Mouse (Mus musculus): ENCODE results near the gene Gm2a.
"Not testable (repeated sequence)": the region's sequence is repeated elsewhere in the genome, so short reads cannot be mapped to it uniquely, and the experiment has no call there.

The Gm2a gene

DNA sequence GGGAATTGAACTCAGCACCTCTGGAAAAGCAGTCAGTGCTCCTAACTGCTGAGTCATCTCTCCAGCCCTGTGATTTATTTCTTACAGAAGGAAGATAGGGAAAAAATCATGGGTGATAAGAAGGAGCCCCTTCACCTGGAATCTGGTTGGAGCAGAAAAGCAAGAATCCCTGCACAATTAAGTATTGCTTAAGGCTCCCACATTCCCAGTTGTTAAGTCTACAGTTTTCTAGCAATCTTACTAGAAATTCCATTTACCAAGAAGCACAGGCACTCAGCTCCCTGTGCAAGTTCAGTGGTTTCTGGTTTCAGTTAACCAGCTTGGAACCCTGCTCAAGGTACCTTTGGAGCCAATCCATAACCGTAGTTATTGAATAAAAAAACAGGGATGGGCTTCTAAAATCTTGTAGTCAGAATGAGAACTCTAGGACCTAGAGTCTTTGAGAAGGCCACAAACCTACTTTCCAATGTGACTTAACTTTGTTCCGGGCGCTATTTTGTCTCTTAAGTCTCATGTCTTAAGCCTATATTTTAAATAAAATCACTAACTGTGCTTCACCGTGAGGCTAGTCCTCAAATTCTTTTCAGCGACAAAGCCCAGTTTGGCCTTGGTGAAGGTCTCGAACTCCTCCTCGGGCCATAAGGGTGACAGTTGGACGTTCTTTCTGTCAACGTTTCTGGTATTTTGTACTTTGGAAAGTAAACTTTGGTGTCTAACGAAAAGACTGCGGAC, 1.0 kb upstream of the Gm2a start:
- no peak for DNase-seq (ENCODE audit: low spot score)

DNA sequence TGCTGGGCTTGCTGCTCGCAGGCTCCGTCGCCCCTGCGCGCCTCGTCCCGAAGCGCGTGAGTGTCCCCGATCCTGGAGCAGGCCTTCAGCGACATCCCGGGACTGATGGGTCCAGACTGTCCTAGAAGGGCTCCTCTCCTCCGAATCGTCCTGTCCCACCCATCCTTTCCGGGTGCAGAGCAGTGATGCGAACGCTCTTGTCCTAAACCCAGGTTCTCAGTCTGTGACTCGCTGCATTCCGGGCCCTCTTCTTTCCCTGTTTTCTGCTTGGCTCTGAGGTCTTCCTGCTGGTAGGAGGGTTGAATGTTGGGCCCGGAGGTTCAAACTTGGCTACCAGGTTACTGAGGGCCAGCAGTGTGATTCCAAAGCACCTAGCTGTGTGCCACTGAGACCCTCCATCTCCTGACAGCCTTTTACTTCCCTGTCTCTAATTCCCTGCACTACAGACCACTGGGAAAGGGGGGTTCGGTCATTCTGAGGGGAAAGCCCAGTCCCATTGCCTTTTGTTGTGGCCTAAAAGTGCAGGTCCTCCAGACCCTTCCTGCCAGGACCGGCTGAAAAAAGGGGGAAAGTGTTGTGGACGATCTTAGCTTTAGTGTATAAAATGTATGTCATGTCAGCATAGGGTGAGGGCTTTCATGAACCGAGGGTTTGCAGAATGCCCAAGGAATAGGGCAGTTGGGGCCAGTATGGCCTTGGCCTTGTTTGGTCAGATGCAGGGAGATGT, 437 bp downstream of the Gm2a start:
- no peak for DNase-seq (ENCODE audit: low spot score)

DNA sequence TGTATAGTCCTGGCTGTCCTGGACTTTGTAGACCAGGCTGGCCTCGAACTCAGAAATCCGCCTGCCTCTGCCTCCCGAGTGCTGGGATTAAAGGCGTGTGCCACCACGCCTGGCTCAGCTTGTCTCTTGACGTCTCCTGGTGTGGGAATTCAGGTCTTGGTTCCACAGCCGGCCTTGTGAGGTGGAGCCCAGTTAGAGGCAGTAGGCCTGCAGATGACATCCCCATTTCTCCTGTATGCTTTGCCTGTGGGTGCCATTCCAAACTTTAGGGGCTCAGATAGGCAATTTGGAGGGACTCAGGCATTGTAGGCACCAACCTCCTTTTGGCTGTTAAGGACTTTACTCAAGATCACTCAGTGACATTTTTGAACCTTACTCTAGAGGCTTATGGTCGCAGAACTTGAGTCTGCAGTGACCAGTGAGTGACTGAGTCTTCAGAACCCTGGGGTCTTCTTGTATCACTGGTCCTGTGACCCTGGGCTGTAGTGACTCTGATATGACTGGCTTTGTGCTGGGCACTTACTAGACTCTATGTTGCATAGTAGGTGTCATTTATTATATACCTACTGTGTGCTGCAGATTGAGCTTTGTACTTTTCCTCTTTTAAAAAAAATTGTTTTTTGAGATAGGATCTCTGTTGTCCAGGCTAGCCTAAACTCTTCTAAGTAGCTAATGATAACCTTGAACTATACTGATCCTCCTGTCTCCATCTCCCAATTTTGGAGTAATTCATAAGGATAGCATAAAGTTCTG, 1.3 kb downstream of the Gm2a start:
- no peak for DNase-seq (ENCODE audit: low spot score)

DNA sequence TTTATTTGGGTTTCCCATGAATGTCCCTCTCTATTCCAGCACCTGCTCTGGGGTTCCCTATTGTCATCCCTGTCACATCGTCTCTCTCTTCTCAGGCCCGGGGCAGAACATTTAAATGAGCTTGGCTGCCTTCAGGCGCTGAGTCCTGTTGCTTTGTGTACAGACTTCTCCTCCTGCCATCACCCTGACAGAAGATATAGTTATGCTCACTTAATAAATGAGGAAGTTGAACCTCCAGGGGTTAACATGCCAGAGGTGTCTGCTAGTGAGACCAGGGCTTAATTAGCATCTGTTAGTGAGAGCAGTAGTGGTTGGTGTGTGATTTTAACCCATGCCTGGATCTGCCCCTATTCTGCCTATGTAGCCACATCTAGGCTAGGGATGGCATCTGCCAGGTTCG, 2.0 kb downstream of the Gm2a start:
- DNase-seq (ENCODE audit: low spot score) = no peak

DNA sequence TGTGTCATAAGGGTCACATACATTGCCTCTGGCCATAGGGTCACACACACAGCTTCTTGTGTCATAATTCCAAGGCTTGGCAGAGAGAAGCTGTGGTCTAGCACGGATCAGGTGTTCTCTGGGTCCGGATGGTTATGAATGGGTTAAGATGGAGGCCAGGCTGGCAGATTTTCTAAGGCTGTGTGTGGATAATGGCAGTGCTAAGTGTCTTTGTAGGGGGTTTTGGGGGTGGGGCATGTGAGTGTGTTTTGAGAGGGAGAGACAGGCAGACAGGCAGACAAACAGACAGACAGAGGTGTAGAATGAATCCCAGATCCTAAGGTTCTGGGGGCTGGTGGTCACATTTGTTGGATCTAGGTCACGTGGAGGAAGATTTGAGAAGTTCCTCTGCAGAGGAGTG, 4.1 kb downstream of the Gm2a start:
- no peak for DNase-seq (ENCODE audit: low spot score)

DNA sequence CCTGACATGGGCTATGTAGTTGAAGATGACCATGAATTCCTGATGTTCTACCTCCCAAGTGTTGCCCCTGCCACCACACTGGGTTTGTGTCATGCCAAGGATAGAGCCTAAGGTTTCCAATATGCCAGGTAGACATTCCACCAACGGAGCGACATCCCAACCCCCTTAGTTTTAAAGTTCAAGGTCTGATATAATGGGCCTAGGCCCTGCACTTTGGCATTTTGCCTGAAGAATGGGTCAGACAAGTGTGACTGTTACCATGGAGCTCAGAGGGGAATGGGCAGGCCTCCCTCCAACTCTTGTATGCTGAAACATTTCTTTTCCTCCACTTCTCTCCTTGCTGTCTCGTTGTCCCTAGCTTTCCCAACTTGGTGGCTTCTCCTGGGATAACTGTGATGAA, 5.3 kb downstream of the Gm2a start:
- no peak for DNase-seq (ENCODE audit: low spot score)

DNA sequence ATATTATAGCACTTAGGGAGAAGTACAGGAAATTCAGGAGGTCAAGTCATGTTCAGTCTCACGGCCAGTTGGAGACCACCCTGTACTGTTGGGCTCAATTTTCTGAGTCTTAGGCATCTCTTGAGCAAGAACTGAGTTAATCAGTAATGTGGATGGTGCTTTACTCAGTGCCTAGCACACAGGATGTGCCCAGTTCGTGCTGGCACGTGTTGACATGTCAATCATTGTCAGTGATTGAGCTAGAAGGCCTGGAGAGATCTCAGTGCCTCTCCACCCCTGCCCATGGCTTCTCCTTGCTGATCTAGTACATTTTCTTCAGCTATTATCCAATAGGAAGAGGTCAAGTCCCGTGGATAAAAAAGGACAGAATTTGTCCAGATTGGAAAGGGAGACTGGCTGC, 7.5 kb downstream of the Gm2a start:
- DNase-seq (ENCODE audit: low spot score) = no peak

DNA sequence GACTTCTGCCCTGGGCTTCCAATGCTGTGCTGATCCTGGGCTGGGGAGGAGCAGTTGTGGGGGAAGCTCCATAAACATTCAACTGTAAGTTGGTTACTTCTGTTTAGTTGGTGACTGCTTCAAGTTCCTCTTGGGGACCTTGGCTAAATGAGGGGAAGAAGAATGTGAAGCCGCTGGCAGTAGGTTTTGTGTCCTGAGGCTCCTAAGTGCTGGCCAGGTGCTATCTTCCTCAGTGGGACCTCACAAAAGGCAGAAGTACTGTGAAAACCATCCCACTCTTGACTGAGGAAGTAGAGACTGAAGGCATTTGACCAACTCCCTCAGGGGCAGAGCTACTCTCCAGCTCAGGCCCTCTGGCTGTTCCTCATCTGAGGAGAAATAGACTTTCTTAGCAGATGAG, 8.7 kb downstream of the Gm2a start:
- DNase-seq (ENCODE audit: low spot score) = no peak

DNA sequence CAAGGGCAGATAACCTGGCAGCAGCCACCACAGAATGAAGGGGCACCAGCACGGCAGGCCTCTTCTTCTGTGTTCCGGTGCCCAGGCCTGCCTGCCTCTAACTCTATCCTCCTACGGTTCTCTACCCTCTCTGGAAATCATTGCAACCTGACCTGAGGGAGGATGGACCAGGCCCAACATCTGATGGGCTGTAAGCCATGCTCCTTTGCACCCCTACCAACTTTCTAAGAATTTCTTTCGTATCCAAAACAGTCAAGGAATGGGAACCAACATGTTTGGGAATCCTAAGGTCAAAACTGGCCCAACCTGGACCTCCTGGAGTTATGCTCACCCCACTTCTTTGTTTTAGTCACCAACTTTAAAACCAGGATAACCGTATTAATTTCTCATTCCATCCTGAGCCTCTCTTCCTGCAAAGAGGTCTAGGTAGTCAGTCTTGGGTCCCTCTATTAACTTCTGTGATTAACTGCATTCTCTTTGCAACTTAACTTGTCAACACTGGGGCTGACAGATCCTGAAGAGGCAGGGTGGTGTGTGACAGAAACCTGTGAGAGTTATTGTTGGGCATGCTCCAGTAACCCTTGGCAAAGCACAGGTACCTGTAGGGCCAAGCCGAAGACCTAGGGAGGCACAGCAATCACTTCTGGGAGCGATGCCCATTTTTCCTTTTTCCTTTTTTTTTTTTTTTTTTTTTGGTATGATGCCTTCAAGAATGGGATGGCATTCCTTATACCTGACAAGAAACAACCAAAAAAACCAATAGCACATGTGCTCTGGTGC, 11.8 kb downstream of the Gm2a start:
- DNase-seq (ENCODE audit: low spot score) = no peak

DNA sequence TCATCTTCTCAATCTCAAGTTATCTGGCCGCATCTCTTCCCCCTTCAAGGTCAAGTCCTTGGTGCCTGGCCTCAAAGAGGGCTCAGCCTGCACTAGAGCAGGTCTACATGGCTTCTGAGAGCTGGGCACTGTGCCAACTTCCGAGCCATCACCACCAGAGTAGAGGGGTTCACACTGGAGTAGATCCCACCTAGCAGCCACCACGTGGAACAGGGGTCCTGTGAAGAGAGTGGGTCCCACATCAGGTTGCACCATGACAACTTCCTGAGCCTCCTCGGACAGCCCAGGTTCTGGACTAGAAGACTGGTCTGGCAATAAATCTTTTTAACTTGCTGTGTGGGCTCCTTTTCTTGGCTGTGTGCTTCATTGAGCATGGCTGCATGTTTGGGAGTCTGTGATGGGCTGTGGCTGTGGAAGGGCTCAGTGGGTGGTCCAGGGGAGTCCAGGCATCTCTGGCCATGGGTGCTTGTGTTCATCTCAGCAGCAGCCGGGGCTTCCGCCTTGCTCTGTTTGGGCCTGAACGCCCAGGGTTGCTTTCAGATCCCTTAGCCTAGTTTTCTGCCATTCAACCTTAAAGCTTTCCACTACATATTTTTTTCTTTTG, 12.8 kb downstream of the Gm2a start:
- DNase-seq (ENCODE audit: low spot score) = no peak

DNA sequence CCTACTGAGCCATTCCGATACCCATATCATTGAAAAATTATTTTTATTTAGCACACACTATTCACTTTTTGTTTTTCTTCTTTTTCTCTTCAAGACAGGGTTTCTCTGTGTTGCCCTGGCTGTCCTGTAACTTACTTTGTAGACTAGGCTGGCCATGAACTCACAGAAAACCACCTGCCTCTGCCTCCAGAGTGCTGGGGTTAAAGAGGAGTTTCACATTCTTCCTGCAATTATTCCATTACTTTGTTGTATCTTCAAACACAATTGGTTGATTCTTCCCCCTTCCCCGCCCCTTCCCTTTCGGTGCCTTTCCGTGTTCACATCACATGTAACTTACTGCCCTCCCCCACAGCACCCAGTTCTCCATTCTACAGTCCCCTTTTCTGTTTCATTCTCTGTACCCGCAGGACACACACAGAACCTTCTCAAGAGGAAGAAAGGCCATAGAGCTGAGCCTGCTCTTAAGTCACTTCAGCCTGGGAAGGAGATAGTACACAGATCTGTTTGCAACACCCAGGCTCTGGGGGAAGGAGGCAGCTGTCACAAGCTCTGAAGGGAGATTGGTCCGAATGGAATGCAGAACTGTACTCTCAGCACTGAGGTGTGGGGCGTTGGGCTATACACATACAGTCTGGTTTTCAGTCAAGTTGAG, 15.4 kb downstream of the Gm2a start:
- peak; percentile 27 for DNase-seq (ENCODE audit: low spot score)

DNA sequence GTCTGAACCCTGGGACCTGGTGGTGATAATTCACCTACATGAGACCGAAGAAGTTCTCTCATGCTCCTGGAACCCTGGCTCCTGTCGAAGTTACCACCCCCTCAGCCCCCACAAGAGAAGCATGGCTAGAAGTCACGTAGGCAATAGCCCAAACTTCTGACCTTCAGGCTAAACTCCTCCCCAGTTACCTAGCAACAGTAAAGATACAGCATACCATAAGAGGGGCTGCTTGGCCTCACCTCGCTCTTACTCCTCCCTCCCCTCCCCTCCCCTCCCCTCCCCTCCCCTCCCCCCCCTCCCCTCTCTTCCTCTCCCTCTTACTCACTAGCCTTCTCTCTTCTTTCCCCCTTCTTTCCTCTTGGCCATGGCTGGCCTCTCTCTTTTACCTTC, 15.9 kb downstream of the Gm2a start:
- DNase-seq (ENCODE audit: low spot score) = not testable (repeated sequence)

DNA sequence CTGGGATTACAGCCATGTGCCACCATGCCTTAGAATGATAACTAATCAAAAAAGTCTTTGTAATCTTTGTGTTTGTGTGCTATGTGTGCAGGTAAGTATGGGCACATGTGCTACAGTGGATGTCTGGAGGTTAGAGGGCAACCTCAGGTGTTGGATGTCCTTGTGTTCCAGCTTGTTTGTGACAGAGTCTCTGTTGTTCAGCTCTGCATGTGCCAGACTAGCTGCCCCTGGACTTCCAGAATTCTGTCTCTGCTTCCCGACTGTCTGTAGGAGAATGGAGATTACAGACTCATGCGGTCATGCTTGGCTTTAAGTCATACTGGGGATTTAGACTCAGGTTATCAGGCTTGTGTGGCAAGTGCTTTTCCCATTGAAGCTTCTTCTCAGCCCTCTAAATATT, 16.4 kb downstream of the Gm2a start:
- DNase-seq (ENCODE audit: low spot score) = no peak

DNA sequence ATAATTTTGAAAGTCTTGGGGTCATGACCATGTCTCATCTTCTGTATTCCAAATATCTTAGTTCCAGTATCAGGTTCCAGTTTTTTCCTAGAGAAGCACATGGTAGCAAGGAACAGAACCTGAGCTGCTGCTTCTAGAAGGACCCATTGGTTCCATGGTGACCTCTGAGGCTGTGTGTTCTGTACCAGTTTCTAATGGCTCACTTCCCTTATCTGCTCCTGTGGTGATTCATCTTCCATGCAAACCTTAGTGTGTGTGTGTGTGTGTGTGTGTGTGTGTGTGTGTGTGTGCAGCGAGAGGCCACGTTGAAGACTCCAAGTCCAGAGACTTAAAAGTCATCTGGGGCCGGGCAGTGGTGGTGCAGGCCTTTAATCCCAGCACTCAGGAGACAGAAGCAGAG, 18.1 kb downstream of the Gm2a start:
- DNase-seq (ENCODE audit: low spot score) = no peak

DNA sequence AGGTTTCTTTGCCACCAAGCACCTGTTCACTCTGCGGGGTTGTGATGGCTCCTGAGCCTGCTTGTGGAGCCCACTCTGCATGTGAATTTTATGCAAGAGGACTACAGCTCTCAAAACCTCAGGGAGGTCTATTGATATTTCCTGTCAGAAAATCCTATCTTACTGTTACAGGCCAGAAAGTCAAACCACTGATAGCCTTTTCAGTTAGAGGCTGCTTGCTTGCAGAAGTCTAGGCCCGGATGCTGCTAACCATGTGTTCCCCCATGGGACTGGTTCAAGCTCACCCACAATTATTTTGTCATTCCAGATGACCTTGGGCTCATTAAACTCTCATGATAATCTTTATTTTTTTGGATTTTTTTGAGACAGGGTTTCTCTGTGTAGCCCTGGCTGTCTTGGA, 19.1 kb downstream of the Gm2a start:
- no peak for DNase-seq (ENCODE audit: low spot score)

DNA sequence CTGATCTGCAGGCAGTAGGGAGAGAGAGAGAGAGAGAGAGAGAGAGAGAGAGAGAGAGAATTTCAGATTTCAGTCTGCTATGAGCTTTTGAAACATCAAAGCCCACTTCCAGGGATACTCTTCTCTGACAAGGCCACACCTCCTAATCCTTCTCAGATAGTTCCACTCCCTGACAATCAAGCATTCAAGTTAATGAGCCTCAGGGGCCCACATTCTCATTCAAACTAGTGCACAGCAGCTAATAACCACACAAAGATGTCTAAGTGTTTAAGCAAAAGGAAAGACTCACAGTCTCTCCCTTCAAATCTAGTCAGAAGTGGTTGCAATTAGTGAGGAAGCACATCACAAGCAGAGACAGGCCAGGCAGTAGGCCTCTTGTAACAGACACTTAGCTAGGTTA, 22.4 kb downstream of the Gm2a start:
- DNase-seq (ENCODE audit: low spot score) = no peak

DNA sequence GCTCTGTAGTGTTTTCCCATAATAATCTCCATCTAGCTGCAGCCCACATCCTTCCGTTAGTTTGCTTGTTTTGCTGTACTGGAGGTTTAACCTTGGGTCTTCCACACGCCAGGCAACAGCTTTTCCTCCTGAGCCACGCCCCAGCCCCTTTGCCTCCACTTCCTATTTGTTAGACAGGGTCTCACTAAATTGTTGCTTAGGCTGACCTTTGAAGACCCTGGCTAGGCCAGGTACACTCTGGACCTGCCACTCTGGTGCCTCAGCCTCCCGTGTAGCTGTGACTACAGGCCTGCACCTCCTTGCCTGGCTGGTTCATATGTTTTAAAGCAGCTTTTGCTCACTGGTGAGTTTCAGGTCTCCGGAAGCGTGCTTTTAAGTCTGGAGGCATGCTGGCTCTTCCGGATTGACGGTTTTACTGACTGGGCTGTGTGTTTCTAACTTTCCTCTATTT, 22.9 kb downstream of the Gm2a start:
- peak; percentile 71 for DNase-seq (ENCODE audit: low spot score)

DNA sequence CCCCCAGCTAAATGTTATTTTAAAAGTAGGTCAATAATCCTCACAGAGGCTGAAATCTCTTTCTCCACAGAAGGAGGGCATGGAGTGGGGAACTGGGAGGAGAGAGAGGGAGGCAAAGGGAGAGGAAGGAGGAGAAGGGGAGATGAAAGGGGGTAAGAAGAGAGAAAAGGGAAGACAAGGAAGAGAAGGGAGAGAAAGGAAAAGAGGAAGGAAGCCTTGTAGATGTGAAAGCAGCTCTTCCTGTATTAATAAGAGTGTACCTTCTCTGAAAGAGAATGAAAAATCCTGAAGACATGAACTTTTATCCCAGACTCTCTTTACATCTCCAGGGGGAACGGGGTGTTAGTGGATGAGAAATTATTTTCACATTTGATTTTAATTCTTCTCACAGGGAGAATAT, 23.5 kb downstream of the Gm2a start:
- no peak for DNase-seq (ENCODE audit: low spot score)

DNA sequence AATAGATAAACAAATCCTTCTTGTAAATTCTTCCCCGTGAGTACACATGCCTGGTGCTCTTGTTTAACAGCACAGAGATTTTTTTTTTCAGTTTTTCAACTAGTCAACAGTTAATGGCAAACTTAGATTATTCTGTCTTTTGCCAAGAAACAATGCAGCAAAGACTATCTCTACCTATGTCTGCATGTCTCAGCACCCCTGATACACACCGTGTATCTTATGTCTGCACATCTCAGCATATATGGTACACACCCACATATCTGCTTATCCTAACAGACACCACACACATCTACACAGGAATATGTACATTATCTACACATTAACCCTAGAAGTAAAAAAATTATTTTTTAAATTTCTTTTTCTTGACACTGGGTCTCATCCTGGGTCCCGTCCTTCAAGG, 28.7 kb downstream of the Gm2a start:
- DNase-seq (ENCODE audit: low spot score) = no peak

DNA sequence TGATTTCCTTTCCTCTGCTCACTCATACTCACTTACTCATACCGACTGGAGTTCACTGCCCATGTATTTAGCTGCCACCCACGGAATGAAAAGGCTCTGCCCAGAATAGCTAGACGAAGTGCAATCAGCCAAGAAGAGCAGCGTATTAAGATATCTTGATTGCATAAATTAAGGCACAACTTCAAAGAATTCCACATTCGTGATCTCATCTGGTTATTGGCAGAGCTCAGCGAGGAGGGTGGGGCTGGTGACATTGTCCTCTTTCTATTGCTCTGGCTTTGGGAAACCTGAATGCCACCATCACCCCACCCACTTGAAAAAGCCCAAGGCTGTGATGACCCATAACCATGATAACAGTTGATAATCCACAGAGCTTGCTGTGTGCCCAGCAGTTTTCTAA, 30.0 kb downstream of the Gm2a start:
- no peak for DNase-seq (ENCODE audit: low spot score)

DNA sequence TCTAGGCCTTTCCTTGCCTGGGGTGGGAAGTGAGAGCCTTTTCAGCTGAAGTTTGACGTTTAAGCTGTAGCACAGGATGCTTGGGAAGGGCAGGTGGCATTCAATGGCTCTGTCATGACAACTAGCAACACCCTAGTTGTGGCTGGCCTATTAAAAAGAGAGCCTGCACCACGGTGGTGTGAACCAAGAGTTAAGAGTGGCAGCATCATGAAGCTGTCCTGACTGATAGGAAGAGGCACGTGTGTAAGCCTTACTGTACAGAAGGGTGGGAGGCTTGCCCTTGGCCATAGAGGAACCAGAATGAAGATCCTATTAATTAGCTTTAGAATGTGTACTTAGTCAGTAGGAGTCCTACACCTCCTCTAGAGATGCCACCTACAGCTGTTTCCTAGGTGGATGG, 30.5 kb downstream of the Gm2a start:
- DNase-seq (ENCODE audit: low spot score) = no peak
